Mouse (Mus musculus): Measurements from ENCODE around the gene Fam117b. TPM values are rescaled to one million over a fixed set of nuclear protein-coding genes. Genes with fewer than 3 reads are reported as not detected.

Fam117b gene
- polyA plus RNA-seq (2016; fragmentation: Nextera tagmentation; extraction: Ambion mirVana) = 26.8 and 32.5 TPM in 2 replicates

DNA sequence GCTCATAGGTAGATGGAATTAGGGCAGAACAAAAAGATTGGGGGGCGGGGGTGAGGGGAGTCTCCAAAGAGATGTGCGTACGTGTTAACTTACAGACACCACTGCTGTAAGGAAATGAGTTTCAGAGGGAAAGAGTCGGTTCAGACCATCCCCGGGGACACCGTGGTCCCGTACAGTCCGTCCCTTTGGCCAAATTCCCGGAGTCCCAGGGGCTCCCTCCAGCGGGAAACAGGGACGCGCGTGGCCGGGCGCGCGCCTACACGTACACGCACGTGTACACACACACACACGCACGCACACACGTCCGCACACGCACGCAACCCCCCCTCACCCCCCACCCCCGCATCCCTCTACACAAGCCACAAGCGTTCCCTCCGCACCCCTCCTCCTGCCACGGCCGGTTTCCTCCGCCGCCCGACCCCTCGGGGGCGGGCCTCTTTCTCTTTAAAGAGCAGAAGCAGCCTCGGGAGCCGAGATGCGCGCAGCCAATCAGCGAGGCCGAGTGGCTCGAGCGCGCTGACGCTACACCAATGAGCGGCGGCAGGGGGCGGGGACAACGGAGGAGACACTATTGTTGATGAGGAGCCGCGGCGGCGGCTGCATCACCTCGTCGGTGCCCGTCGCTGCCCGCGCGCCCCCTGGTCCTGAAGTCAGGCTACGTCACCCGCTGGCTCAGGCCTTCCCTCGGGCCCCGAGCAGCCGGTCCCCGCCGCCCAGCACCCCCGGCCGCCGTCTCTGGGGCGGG lies at the start of gene Fam117b:
TSS of gene Fam117b (plus strand) at position 594 of the 745 bp plus-strand sequence.
- Histone ChIP-seq H3K4me3 (peak within 1 kb of the TSS; percentile 87), H3K9ac (replicated peaks) (peak within 1 kb of the TSS; percentile 99), H3K27me3 (no peaks in the 10 kb centered on the region), H3K4me2 (replicated peaks) (peak within 1 kb of the TSS; percentile 81), H3K9me3 (no peaks in the 10 kb centered on the region), H3K4me1 (peaks cover 25% of the 10 kb centered on the region), H3K27ac (replicated peaks) (peak within 1 kb of the TSS; percentile 96), H3K36me3 (no peaks in the 10 kb centered on the region)
- 1% methylated on average over 68 of the region's 72 CpGs for WGBS
- peak; percentile 97 for ATAC-seq (ENCODE audit: low FRiP score, low read depth)

DNA sequence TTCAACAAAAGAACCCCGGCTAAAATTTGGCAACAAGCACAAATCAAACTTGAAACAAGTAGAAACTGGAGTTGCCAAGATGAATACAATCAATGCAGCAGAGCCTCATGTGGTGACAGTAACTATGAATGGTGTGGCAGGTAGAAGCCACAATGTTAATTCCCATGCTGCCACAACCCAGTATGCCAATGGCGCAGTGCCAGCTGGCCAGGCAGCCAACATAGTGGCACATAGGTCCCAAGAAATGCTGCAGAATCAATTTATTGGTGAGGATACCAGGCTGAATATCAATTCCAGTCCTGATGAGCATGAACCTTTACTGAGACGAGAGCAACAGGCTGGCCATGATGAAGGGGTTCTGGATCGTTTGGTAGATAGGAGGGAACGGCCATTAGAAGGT lies 44.8 kb upstream of the Fam117b start:
- H3K9me3 ChIP-seq = no peaks in the 10 kb centered on the region
- WGBS = 94% methylated on average over 5 of the region's 5 CpGs
- H3K4me3 ChIP-seq = no peak overlapping the region
- peaks cover 56% of the 10 kb centered on the region for H3K36me3 ChIP-seq
- no peak overlapping the region for H3K9ac ChIP-seq (replicated peaks)
- H3K4me1 ChIP-seq = no peaks in the 10 kb centered on the region
- no peak overlapping the region for H3K27ac ChIP-seq (replicated peaks)
- H3K27me3 ChIP-seq = no peaks in the 10 kb centered on the region
- no peak for ATAC-seq (ENCODE audit: low FRiP score, low read depth)
- no peak overlapping the region for H3K4me2 ChIP-seq (replicated peaks)

DNA sequence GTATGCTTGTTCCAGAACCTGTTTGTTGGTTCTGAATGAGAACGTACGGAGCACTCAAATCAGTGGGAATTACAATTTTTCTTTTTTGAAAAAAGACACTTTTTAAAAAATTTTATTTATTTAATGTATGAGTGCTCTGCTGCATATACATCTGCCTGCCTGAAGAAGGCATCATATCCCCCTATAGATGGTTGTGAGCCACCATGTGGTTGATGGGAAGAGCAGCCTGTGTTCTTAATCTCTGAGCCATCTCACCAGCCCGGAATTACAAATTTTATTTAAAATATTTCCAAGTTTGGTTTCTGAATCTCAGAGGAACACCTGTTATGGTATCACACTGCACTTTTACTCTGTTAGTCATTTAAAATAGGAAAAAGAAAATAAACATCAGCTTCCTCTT lies 38.8 kb upstream of the Fam117b start:
- no peak overlapping the region for H3K4me2 ChIP-seq (replicated peaks)
- 93% methylated on average over 3 of the region's 3 CpGs for WGBS

DNA sequence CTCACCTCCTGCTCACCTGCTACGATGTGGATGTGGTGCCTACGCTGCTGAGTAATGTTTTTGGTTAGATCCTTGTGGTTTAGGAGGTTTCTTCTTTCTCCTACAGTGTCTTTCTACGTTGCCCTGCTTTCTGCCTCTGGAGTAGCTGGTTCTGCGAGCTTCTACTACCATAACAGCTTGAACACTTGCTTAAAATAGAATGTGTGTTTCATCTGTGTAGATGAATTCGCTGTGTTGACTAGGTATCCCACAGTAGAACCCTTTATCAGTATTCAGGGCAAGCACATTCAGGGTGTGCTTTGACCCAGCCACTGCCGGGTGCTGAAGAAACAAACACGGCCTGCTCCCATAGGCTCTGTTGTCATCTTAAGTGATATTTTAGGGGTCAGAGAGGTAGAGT lies 34.7 kb upstream of the Fam117b start:
- WGBS = 92% methylated on average over 7 of the region's 7 CpGs
- H3K4me2 ChIP-seq (replicated peaks) = no peak overlapping the region
- H3K27ac ChIP-seq (replicated peaks) = no peak overlapping the region
- no peaks in the 10 kb centered on the region for H3K9me3 ChIP-seq
- H3K9ac ChIP-seq (replicated peaks) = no peak overlapping the region
- no peaks in the 10 kb centered on the region for H3K27me3 ChIP-seq
- no peak overlapping the region for H3K4me3 ChIP-seq
- peaks cover 15% of the 10 kb centered on the region; the same call in 1 of the 2 replicates for H3K36me3 ChIP-seq
- H3K4me1 ChIP-seq = no peaks in the 10 kb centered on the region
- ATAC-seq (ENCODE audit: low FRiP score, low read depth) = no peak

More for the DNA sequence above, 38.8 kb upstream of the Fam117b start:
- Histone ChIP-seq H3K4me3 (no peak overlapping the region), H3K27me3 (no peaks in the 10 kb centered on the region), H3K27ac (replicated peaks) (no peak overlapping the region), H3K4me1 (no peaks in the 10 kb centered on the region), H3K36me3 (peaks cover 24% of the 10 kb centered on the region), H3K9ac (replicated peaks) (no peak overlapping the region), H3K9me3 (no peaks in the 10 kb centered on the region)
- ATAC-seq (ENCODE audit: low FRiP score, low read depth) = no peak

DNA sequence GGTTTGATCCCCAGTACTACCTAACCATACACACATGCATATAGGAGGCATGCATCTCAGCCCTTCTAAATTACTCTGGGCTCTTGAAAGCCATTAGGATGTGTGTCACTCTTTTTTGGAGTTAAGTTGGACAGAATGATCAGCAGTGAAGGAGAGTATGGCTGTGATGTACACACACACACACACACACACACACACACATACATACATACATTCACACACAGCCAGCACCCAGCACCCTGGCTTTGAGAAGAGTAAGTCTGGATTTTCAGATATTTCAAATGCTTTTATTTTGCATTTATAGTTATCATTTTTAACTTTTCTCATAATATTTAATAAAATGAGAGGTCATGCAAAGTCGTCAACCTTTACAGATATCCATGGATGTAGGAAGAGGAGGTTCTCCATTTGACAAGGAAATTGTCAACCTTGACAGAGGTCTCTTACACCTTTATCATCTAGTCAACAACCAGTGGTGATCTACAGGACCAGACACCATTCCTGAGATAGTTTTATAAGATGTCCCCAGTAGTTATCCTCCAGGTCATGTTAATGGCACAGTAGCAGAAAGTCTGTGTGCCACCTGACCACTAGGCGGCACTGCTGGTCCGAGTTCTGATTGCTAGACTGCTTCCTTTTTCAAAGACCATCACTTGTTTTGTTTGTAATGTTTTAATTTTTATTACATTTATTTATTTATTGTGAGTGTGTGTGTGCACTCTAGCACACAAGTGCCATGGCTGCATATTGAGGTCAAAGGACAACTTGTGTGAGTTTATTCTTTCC lies 29.3 kb upstream of the Fam117b start:
- Histone ChIP-seq H3K4me1 (peaks cover 10% of the 10 kb centered on the region), H3K4me3 (no peak overlapping the region), H3K4me2 (replicated peaks) (no peak overlapping the region), H3K36me3 (peaks cover 4% of the 10 kb centered on the region; the same call in 1 of the 2 replicates), H3K27me3 (no peaks in the 10 kb centered on the region), H3K27ac (replicated peaks) (no peak overlapping the region), H3K9ac (replicated peaks) (no peak overlapping the region), H3K9me3 (no peaks in the 10 kb centered on the region)
- ATAC-seq (ENCODE audit: low FRiP score, low read depth) = no peak; the same call in 1 of the 2 replicates
- WGBS = 31% methylated on average over 3 of the region's 3 CpGs

DNA sequence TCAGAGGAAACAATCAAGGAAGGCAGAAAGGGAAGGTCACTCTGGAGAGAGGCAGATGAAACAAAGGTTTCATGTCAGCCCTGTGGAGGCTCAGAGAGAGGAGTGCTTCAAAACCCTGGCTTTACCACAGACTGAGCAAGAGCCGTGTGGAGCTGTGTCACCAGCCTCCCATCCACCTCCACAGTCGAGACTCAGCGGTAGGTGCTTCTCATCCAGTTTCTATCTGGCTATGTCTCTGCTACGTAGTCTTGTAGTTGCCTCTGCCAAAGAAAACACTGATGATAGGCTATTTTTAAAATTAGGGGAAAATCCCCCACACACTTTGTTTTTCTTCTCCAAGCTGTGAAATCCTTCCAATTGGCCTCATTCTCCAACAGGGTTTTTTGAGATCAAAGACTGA lies 25.9 kb upstream of the Fam117b start:
- WGBS = 51% methylated on average over 4 of the region's 4 CpGs
- Histone ChIP-seq H3K4me1 (peaks cover 10% of the 10 kb centered on the region), H3K27ac (replicated peaks) (no peak overlapping the region), H3K9ac (replicated peaks) (no peak overlapping the region), H3K9me3 (no peaks in the 10 kb centered on the region), H3K4me2 (replicated peaks) (no peak overlapping the region), H3K36me3 (no peaks in the 10 kb centered on the region), H3K4me3 (no peak overlapping the region), H3K27me3 (no peaks in the 10 kb centered on the region)
- no peak for ATAC-seq (ENCODE audit: low FRiP score, low read depth)

DNA sequence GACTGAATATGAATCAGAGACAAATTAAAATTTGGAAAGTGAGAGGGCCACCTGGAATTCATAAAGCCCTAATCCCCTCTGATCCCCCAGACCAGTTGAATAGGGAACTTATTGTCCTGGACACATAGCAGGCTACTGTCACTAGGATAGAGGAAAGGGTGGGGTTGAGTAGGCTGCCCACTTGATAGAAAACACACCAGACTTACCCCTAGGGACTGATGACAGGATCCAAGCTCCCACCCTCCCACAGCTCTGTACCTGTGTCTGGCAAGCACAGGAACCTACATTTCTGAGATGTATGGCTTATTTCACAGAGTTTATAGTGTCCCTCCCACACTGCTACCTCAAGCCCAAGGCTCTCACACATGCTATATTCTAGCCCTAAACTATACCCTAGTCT lies 24.8 kb upstream of the Fam117b start:
- Histone ChIP-seq H3K4me1 (peaks cover 10% of the 10 kb centered on the region), H3K4me2 (replicated peaks) (no peak overlapping the region), H3K27me3 (no peaks in the 10 kb centered on the region), H3K27ac (replicated peaks) (no peak overlapping the region), H3K9me3 (peaks cover 3% of the 10 kb centered on the region; the same call in 1 of the 2 replicates), H3K36me3 (no peaks in the 10 kb centered on the region), H3K9ac (replicated peaks) (no peak overlapping the region), H3K4me3 (no peak overlapping the region)
- ATAC-seq (ENCODE audit: low FRiP score, low read depth) = no peak

DNA sequence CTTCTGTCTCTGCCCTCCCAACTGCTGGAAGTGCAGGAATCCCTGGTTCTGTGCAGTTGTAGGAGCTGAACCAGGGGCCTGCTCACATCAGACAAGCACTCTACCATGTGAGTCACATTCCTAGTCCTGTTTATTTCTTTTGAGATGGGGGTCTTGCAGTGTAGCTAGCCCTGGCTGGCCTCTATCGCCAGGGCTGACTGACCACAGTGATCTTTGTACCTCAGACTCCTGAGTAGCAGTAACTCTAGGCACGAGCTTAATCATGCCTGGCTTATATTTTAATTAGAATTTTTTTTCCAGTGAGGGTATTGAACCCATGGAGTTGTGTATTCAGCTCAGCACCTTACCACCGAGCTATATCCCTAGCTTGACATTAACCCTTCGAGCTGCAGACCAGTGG lies 21.6 kb upstream of the Fam117b start:
- no peak for ATAC-seq (ENCODE audit: low FRiP score, low read depth)
- no peaks in the 10 kb centered on the region for H3K27me3 ChIP-seq
- H3K4me2 ChIP-seq (replicated peaks) = no peak overlapping the region
- H3K4me3 ChIP-seq = no peak overlapping the region
- H3K9me3 ChIP-seq = peaks cover 3% of the 10 kb centered on the region; the same call in 1 of the 2 replicates
- no peak overlapping the region for H3K9ac ChIP-seq (replicated peaks)
- peaks cover 10% of the 10 kb centered on the region for H3K4me1 ChIP-seq
- WGBS = 74% methylated on average over 4 of the region's 4 CpGs
- H3K27ac ChIP-seq (replicated peaks) = no peak overlapping the region
- no peaks in the 10 kb centered on the region for H3K36me3 ChIP-seq

DNA sequence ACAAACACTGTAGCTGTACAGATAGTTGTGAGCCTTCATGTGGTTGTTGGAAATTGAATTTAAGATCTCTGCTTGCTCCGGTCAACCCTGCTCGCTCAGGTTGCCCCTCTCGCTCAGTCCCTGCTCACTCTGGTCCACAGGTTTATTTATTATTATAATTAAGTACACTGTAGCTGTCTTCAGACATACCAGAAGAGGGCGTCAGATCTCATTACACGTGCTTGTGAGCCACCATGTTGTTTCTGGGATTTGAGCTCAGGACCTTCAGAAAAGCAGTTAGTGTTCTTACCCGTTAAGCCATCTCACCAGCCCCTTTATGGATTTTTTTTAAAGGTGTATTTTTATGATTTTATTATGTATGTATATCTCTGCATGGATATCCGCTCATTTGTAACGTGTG lies 20.0 kb upstream of the Fam117b start:
- Histone ChIP-seq H3K36me3 (no peaks in the 10 kb centered on the region), H3K4me2 (replicated peaks) (no peak overlapping the region), H3K9me3 (peaks cover 3% of the 10 kb centered on the region; the same call in 1 of the 2 replicates), H3K4me3 (no peak overlapping the region), H3K4me1 (no peaks in the 10 kb centered on the region), H3K27me3 (no peaks in the 10 kb centered on the region), H3K9ac (replicated peaks) (no peak overlapping the region), H3K27ac (replicated peaks) (no peak overlapping the region)
- no peak for ATAC-seq (ENCODE audit: low FRiP score, low read depth)
- WGBS = 88% methylated on average over 8 of the region's 8 CpGs

DNA sequence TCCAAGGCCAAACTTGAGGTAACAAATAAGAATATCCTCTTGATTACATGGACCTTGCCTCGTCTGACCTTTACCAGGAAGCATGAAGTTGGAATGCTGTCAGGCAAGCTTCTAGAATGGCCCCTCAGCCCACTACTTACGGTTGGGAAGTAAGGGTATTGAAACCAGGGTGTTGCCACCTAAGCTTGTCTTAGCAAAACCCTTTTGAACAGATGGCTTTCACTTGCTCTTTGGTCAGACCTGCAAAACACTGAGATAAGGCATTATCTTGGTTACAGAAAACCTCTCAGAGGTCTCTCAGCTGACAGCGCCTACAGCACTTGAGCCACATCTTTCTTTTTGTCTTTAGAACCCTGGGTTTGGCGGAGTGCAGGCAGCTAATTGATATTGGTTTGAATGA lies 18.8 kb upstream of the Fam117b start:
- H3K4me3 ChIP-seq = no peak overlapping the region
- WGBS = 91% methylated on average over 4 of the region's 4 CpGs

DNA sequence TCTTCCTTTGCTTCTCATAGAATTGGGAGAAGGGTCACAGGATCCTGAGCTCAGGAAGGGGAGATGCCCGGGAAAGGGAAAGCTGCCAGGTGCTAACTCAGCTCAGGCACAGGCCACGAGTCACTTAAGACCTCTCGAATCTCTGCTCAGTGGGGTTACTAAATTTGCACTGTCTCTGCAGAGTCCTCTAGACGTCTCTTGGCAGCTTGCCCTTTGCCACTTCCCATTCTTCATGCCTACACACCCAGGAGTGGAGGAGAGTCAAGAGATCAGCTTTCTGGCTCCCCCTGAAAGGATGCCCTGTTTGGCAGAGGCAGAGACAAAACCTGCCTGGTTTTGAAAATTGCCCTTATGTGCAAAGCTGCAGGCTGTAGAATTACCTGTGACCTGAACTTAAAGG lies 17.4 kb upstream of the Fam117b start:
- ATAC-seq (ENCODE audit: low FRiP score, low read depth) = no peak
- Histone ChIP-seq H3K27ac (replicated peaks) (no peak overlapping the region), H3K4me3 (no peak overlapping the region), H3K9me3 (peaks cover 3% of the 10 kb centered on the region; the same call in 1 of the 2 replicates), H3K9ac (replicated peaks) (no peak overlapping the region), H3K27me3 (no peaks in the 10 kb centered on the region), H3K4me2 (replicated peaks) (no peak overlapping the region), H3K4me1 (no peaks in the 10 kb centered on the region), H3K36me3 (no peaks in the 10 kb centered on the region)
- 67% methylated on average over 4 of the region's 4 CpGs for WGBS

More for the DNA sequence above, 18.8 kb upstream of the Fam117b start:
- Histone ChIP-seq H3K36me3 (no peaks in the 10 kb centered on the region), H3K9ac (replicated peaks) (no peak overlapping the region), H3K27me3 (no peaks in the 10 kb centered on the region), H3K27ac (replicated peaks) (no peak overlapping the region), H3K9me3 (peaks cover 3% of the 10 kb centered on the region; the same call in 1 of the 2 replicates), H3K4me2 (replicated peaks) (no peak overlapping the region), H3K4me1 (no peaks in the 10 kb centered on the region)
- no peak for ATAC-seq (ENCODE audit: low FRiP score, low read depth)

DNA sequence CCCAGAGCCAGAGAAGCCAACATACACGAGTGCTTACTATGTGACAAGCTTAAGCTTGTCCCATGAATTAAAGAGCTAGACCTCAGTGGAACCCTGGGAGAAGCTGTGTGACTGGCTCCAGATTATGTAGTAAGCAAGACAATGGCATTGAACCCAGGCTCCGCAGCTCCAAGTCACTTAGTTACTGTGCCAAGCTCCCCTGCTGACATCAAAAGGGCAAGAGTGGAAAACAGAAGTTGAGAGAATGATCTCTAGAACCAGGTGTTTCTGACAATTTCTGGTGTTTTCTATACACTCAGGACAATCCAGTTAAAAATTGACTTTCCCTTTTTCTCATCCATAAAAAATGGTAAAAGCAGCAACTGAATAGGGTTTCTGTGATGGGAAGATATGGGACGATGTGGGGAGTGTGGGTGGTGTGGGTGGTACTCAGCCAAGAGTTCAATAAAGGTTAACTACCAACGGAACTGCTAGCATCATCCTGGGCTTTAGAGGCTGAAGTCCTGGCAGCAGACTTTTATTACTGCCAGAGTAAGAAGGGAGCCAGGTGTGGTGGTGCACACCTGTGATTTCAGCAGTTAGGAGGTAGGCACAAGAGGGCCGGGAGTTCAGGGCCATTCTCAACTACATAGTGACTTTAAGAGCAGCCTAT lies 15.5 kb upstream of the Fam117b start:
- WGBS = 64% methylated on average over 5 of the region's 5 CpGs
- H3K9me3 ChIP-seq = peaks cover 1% of the 10 kb centered on the region; the same call in 1 of the 2 replicates
- H3K27ac ChIP-seq (replicated peaks) = no peak overlapping the region
- no peak overlapping the region for H3K4me3 ChIP-seq
- no peak overlapping the region for H3K4me2 ChIP-seq (replicated peaks)
- H3K9ac ChIP-seq (replicated peaks) = no peak overlapping the region
- no peaks in the 10 kb centered on the region for H3K36me3 ChIP-seq
- no peak for ATAC-seq (ENCODE audit: low FRiP score, low read depth)
- no peaks in the 10 kb centered on the region for H3K4me1 ChIP-seq
- no peaks in the 10 kb centered on the region for H3K27me3 ChIP-seq
